Mouse (Mus musculus): ENCODE measurements around the gene Mageb3. TPM values are rescaled to one million over a fixed set of nuclear protein-coding genes. Genes with fewer than 3 reads are reported as not detected.
"Not testable (repeated sequence)": the region's sequence is repeated elsewhere in the genome, so short reads cannot be mapped to it uniquely, and the experiment has no call there.

Gene Mageb3
- polyA plus RNA-seq (2016; fragmentation: Nextera tagmentation; extraction: Ambion mirVana) = 0.29 and 0.63 TPM in 2 replicates

DNA sequence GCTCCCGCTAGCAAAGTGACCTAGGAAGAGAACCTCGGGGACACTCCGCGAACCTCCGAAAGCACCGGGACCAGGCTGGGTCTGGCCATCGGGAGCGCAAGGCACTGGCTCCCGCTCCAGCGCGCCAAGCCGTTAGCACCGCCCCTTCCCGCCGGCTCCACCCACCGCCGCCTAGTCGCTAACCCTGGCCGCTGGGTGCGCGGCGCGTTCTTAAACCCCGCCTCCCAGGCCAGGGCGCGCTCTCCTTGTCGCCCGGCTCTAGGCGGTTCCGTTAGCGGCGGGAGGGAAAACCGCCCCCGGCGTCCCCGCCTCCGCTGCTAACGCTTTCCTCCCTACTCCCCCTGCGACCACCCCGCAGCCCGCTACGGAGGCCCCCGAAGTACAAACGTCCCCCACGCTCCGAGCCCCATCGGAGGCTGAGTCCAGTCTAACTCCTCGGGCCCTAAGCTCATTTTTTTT lies at the start of gene Mageb3, which contains the start of gene Ctdspl2:
Gene Mageb3 (minus strand): TSS at position 328 of the 459 bp plus-strand sequence.
Gene Ctdspl2 (plus strand): TSS at position 237 of the 459 bp plus-strand sequence.
- peak within 1 kb of the TSS; percentile 91 for H3K27ac ChIP-seq (replicated peaks)
- ATAC-seq (ENCODE audit: low FRiP score, low read depth) = peak; percentile 97
- under 1% methylated on average over 48 of the region's 48 CpGs for WGBS
- H3K4me2 ChIP-seq (replicated peaks) = peak within 1 kb of the TSS; percentile 80
- H3K36me3 ChIP-seq = no peaks in the 10 kb centered on the region
- H3K9me3 ChIP-seq = no peaks in the 10 kb centered on the region
- peaks cover 23% of the 10 kb centered on the region for H3K4me1 ChIP-seq
- H3K27me3 ChIP-seq = peaks cover 8% of the 10 kb centered on the region; the same call in 1 of the 2 replicates
- H3K4me3 ChIP-seq = peak within 1 kb of the TSS; percentile 96
- peak within 1 kb of the TSS; percentile 96 for H3K9ac ChIP-seq (replicated peaks)

DNA sequence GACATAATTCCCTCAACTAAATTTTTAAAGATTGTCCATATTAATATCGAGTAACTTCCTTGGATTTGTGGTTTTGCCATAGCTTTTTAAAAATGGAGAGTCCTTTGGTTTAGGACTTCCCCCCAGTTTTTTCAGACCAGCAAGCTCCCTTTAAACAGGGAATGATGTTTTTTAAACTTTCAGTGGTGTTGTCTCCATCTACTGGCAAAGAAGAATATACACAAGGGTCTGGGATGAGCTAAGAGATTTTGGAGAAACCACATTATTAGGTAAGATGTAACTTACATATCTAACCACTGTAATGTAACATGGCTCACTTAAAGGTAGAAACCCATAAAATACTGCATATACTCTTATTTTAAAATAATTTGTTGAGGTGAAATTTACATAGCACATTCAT lies 39.8 kb upstream of the Mageb3 start:
- H3K36me3 ChIP-seq = peaks cover 38% of the 10 kb centered on the region
- H3K9me3 ChIP-seq = no peaks in the 10 kb centered on the region
- H3K4me3 ChIP-seq = no peak overlapping the region
- no peak overlapping the region for H3K27ac ChIP-seq (replicated peaks)
- no peak overlapping the region for H3K9ac ChIP-seq (replicated peaks)
- ATAC-seq (ENCODE audit: low FRiP score, low read depth) = no peak
- H3K27me3 ChIP-seq = no peaks in the 10 kb centered on the region
- H3K4me2 ChIP-seq (replicated peaks) = no peak overlapping the region
- WGBS = 93% methylated on average over 1 of the region's 1 CpGs
- H3K4me1 ChIP-seq = no peaks in the 10 kb centered on the region

DNA sequence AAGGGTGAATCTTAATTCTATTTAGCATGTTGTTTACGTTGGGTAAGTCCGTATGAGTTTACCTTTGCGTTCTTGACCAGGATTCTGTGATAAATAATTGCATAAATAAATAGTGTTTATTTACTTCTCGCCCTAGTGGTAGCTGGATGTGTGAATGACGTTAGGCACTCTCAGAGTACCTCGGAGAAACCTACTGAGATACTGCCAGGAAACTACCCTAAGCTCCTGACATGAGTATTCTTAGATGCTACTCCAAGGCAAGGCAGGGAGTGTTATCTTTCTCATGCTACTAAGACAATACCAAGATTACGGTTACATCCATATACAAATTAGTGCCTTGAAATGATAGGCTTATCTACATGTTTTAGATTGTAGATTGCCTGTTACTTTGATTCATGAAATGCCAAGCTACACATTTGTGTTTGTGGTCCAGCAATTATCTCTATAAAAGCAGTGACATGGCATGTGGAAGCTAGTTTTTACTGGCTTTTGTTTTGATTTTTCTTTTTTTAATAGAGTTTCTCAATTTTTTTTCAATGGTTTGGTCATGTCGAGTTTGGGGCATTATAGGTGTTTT lies 1.4 kb upstream of the Mageb3 start:
- Histone ChIP-seq H3K27me3 (peaks cover 8% of the 10 kb centered on the region; the same call in 1 of the 2 replicates), H3K9ac (replicated peaks) (peak overlapping the region; percentile 96), H3K36me3 (peaks cover 5% of the 10 kb centered on the region; the same call in 1 of the 2 replicates), H3K4me1 (peaks cover 23% of the 10 kb centered on the region), H3K4me2 (replicated peaks) (peak overlapping the region; percentile 80), H3K27ac (replicated peaks) (no peak overlapping the region), H3K9me3 (no peaks in the 10 kb centered on the region), H3K4me3 (peak overlapping the region; percentile 96)
- 16% methylated on average over 8 of the region's 8 CpGs for WGBS
- ATAC-seq (ENCODE audit: low FRiP score, low read depth) = no peak

DNA sequence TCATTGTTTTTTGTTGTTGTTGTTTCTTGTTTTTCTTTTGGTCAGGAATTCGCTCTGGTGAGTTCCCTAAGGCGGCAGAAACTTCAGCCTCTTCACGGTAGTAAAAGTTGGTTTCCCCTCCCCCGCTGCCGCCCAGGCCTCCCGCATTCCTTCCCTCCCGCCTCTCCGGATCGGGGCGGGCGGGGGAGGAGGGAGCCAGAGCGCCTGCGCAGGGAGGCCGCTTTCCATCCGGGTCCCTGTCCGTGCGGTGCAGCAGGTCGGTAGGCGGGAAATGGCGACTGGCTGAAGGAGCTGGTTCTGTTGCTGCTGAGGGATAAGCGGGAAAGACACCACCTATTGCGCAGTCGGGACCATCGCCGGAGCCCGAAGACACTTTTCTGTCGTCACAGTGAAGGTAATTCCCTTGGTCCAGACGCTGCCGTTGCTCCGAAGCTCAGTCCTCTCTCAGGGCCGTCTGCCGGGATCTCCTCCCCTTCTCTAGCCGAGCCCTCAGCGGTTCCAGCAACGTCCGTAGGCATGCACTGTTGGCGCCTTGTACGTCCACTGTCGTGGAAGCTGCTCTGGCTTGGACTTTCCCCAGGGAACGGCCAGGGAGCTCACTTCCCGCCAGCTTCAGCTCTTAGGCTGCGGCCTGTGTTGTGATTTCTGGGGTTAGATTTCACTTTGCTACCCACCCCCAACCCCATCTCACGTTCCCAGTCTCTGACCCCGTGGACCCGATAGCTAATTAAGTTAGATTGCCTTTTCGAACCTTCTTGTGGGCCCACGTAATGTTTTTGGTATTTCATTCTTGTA lies 529 bp upstream of the Mageb3 start:
- peaks cover 23% of the 10 kb centered on the region for H3K4me1 ChIP-seq
- H3K9ac ChIP-seq (replicated peaks) = peak overlapping the region; percentile 96
- H3K9me3 ChIP-seq = no peaks in the 10 kb centered on the region
- H3K4me3 ChIP-seq = peak overlapping the region; percentile 96
- peak overlapping the region; percentile 91 for H3K27ac ChIP-seq (replicated peaks)
- H3K36me3 ChIP-seq = no peaks in the 10 kb centered on the region
- ATAC-seq (ENCODE audit: low FRiP score, low read depth) = peak; percentile 94
- peak overlapping the region; percentile 80 for H3K4me2 ChIP-seq (replicated peaks)
- H3K27me3 ChIP-seq = peaks cover 8% of the 10 kb centered on the region; the same call in 1 of the 2 replicates
- under 1% methylated on average over 47 of the region's 47 CpGs for WGBS

DNA sequence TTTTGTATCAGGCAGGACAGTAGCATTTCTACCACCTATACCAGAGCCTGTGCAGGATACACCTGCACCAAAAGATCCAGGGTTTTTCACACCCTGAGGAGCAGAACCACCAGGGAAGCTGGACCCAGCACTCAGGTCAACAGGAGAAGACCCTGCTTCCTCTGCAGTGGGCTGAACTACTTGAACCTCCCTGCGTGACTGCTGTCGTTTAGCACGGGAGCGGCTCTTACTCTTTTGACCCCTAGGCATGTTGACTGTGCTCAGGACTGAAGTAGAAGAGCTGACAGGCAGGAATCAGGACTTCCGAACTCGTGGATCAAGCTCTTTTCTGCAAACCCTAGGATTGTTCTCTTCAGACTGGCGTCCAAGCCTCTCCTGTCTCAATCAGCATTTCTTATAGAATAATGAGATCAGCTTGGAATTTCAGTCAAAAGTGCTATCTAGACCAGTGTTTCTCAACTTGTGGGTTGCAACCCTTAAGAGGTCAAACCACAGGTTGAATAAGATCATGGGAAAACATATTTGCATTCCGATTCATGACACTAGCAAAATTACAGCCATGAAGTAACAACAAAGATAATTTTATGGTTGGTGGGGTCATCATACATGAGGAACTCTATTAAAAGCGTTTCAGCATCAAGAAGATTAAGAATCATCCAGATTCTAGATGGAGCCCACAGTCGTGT lies 778 bp downstream of the Mageb3 start:
- Histone ChIP-seq H3K4me3 (peak overlapping the region; percentile 96), H3K4me1 (peaks cover 23% of the 10 kb centered on the region), H3K9me3 (no peaks in the 10 kb centered on the region), H3K4me2 (replicated peaks) (peak overlapping the region; percentile 80), H3K9ac (replicated peaks) (peak overlapping the region; percentile 96), H3K36me3 (no peaks in the 10 kb centered on the region), H3K27ac (replicated peaks) (peak overlapping the region; percentile 91), H3K27me3 (peaks cover 8% of the 10 kb centered on the region; the same call in 1 of the 2 replicates)
- ATAC-seq (ENCODE audit: low FRiP score, low read depth) = no peak
- WGBS = 18% methylated on average over 10 of the region's 10 CpGs

DNA sequence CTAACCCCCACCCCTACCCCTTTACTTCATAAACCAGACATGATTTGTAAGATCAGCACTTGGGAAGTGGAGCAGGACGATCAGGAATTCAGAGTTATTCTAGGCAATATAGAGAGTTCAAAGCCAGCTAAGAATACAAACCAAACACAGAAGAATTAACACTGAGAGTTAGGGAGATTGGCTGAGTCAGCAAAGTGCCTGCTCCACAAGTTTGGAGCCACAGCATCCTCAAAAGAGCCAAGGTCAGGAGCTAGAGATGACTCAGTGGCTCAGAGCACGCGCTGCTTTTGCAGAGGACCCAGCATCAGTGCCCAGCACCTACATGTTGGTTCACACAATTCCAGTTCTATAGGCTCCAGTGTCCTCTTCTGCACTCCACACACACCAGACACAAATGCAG lies 12.5 kb downstream of the Mageb3 start:
- WGBS = 83% methylated on average over 3 of the region's 3 CpGs
- ATAC-seq (ENCODE audit: low FRiP score, low read depth) = no peak
- H3K36me3 ChIP-seq = no peaks in the 10 kb centered on the region
- H3K27me3 ChIP-seq = no peaks in the 10 kb centered on the region
- H3K9ac ChIP-seq (replicated peaks) = no peak overlapping the region
- no peaks in the 10 kb centered on the region for H3K4me1 ChIP-seq
- H3K4me3 ChIP-seq = no peak overlapping the region
- H3K27ac ChIP-seq (replicated peaks) = no peak overlapping the region
- no peaks in the 10 kb centered on the region for H3K9me3 ChIP-seq
- H3K4me2 ChIP-seq (replicated peaks) = no peak overlapping the region

DNA sequence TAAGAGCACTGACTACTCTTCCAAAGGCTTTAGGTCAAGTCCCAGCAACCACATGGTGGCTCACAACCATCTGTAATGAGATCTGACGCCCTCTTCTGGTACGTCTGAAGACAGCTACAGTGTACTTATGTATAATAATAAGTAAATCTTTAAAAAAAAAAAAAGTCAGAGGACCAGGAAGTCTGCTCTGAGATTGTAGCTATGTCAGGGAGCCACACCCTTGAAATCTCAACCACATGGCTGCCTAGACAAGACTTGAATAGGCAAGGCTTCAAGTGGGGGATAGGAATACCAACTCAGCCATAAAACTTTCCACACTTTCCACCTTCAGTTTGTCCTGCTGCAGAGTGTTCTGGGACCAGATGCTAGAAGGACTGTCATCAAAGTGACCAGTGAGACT lies 18.3 kb downstream of the Mageb3 start:
- H3K36me3 ChIP-seq; H3K4me2 ChIP-seq (replicated peaks); H3K27me3 ChIP-seq; H3K9ac ChIP-seq (replicated peaks); ATAC-seq (ENCODE audit: low FRiP score, low read depth); H3K4me1 ChIP-seq; H3K4me3 ChIP-seq; H3K9me3 ChIP-seq; H3K27ac ChIP-seq (replicated peaks): not testable (repeated sequence)
- 79% methylated on average over 2 of the region's 2 CpGs for WGBS

DNA sequence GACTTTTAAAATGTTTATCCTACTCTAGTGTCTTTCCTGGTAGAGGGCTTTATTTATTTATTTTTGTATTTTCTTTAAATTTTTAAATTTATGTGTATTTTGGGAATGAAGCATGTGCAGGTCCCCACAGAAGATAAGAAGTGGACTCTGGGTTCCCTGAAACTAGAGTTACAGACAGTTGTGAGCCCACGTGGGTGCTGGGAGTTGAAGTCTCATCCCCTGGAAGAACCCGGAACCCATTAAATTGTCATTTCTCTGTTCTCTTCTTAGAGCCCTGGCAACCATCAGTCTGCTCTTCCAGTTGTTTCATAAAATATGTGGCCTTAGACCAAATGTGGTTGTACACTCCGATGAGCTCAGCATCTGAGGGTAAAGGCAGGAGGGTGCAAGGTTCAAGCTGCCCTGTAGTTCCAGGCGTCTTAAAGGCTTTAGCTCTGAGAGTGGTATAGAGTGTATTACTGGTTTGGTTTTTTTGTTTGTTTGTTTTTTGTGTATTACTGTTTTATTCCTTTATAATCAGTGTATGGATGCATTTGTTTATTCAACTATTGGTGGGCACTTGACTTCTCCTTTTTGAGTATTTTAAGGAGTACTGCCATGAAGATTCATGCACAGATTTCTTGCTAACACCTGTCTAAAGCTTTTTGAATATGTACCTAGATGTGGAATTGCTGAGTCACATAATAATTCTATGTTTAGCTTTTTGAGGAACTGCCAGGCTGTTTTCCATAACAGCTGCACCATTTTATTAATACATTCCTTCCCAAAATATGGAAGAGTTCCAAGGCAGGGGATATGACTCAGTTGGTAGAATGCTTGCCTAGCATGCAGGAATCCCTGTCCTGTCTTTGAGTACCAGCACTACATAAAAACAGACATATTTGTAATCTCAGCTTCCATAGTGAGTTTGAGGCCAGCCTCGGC lies 39.6 kb downstream of the Mageb3 start:
- Histone ChIP-seq H3K27ac (replicated peaks) (no peak overlapping the region), H3K4me2 (replicated peaks) (no peak overlapping the region), H3K4me3 (no peak overlapping the region), H3K4me1 (no peaks in the 10 kb centered on the region), H3K27me3 (no peaks in the 10 kb centered on the region), H3K36me3 (peaks cover 14% of the 10 kb centered on the region), H3K9me3 (no peaks in the 10 kb centered on the region), H3K9ac (replicated peaks) (no peak overlapping the region)
- WGBS = 89% methylated on average over 5 of the region's 5 CpGs
- no peak for ATAC-seq (ENCODE audit: low FRiP score, low read depth)

DNA sequence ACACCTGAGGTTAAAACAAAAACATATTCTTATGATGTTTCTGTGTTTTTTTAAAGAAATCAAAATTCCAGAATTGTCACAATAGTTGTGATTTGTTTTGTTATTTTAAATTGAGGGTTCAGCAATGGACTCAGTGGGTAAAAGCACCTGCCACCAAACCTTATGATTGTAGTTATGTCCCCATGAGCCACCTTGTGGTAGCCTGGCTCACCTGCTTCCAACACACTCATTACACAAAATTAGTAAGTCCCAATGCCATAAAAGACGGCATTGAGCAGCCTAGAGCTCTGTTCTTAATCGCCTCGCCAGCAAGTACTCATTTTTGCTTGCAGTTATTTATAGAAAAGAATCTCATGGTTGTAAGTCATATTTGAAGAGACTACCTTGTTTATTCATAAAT lies 45.9 kb downstream of the Mageb3 start:
- Histone ChIP-seq H3K9me3 (no peaks in the 10 kb centered on the region), H3K27ac (replicated peaks) (no peak overlapping the region), H3K4me1 (no peaks in the 10 kb centered on the region), H3K4me3 (no peak overlapping the region), H3K36me3 (peaks cover 23% of the 10 kb centered on the region), H3K27me3 (no peaks in the 10 kb centered on the region), H3K9ac (replicated peaks) (no peak overlapping the region), H3K4me2 (replicated peaks) (no peak overlapping the region)
- ATAC-seq (ENCODE audit: low FRiP score, low read depth) = no peak
- WGBS = 90% methylated on average over 3 of the region's 3 CpGs
